Mouse (Mus musculus) urinary bladder, postnatal 36 days (tissue): ENCODE results near the gene Tamm41.

ENCODE experiments used
- DNase-seq, 2 experiments: peaks; one replicate each; pipeline ENCODE4 v3.0.0; 2022; ENCODE audit warnings: low spot score in 2 of 2, mixed read lengths in 1 of 2

Tamm41 gene

DNA sequence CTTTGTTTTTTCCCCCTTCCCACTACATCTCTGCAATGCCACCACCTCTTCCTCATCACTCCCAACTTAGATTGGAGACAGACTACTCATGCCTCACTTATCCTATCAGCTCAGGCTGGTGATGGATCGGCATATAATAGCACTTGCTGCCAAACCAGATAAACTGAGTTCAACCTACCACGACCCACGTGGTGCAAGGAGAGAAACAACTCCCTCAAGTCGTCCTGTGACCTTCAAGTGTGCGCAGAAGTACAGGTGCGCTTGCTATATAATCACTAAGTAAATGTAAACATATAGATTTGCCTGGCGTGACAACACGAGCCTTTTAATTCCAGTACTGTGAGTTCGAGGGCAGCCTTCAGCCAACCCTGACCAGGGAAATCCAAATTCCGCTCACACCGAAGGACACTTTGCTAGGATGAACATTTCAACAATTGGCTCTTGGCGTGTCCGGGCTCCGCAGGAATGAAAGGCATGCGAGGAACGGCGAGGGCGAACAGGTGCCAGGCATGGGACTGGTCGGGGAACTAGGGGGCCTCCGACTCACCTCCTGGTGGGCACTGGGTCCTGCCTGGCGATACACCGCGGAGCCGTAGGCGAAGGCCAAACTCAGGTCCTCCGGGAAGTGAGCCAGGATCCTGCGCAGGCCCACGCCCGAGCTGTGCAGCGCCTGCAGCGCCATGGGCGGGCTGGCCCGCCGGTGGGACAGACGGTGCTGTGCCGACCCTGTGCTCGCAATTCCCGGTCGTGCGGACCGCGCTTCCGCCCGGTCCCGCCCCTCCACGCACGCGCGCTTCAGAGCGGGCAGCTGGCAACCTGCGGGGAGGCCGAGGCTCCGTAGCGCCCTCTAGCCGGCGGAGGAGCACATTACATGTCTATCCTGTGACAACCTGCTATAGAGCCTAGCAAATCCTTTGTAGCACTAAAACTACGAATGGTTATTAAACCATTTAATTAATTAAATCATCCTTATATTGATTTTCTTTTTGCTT is at the start of gene Tamm41:
TSS of gene Tamm41 (minus strand) at position 774 of the 992 bp plus-strand sequence.
- peak; percentile 75 to 85 for DNase-seq

DNA sequence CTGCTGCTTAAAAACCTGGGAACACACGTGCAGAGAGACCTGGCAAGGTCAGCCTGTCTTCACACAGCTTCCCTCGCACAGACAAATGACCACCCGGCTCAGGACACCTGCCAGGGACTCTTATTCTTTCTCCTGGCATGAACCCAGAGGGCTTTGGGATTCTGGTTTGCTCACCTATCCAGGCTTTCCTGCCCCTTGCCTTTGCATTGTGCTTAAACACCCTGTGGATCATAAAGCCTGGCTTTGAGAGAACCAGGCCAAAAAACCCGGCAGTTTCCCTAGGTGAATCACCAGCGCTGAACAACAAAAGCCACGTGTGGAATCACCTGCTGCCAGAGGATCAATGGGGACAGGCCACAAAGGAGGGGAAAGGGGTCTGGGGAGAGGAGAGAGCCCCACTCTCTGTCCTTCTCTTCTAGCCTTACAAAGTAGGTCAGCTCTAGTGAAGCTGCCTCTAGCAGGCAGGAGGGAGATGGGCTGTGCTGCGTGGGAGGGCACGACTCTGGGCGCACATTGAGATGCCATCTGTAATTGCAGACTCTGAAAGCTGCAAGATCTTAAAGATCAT is 47.7 kb upstream of the Tamm41 start:
- DNase-seq = no peak

DNA sequence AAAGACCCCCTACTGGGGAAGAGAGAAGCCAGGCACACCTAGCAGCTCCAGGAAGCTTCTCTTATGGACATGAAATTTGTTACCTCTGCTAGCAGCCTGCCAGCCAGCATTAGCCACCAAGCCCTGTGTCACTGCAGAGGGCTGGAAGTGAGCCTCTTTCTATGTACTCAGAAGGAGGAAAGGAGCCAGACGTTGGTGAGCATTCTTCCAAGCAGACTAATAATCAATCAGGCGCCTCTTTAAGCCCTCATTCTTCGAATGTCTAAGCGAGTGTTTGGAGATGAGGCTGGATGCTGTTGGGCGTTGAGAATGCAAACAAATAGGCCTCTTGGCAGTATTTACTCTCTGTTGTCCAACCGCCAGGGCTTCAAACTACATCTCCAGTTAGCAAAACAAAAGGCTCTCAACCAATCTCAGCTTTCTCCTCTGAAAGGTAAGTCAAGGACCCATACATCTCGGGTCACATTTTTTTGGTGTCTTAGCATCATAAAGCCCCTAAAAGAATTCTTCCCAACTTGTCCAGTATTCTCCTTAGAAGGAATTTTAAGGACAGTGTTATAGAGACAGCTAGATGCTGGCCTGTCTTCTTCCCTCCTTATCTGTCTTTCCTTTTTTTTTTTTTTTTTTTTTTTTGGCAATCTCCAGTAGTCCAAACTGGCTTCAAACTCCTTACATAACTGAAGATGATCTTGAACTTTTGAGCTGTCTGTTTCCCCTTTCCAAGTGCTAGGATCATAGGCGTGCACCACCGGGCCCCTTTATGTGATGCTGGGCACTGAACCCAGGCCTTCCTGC is 39.3 kb upstream of the Tamm41 start:
- no peak for DNase-seq

- DNase-seq = peak in 1 of 2 experiments; percentile 23
These were observed 34.3 kb upstream of the Tamm41 start for GRCm38 (mm10) chr6:115072024-115072423.

GRCm38 (mm10) chr6:115065411-115066241 is 27.9 kb upstream of the Tamm41 start:
- DNase-seq = peak; percentile 6 to 7

GRCm38 (mm10) chr6:115062605-115063350 is 25.1 kb upstream of the Tamm41 start:
- DNase-seq = no peak

GRCm38 (mm10) chr6:115059227-115059626 is 21.6 kb upstream of the Tamm41 start:
- DNase-seq = no peak

DNA sequence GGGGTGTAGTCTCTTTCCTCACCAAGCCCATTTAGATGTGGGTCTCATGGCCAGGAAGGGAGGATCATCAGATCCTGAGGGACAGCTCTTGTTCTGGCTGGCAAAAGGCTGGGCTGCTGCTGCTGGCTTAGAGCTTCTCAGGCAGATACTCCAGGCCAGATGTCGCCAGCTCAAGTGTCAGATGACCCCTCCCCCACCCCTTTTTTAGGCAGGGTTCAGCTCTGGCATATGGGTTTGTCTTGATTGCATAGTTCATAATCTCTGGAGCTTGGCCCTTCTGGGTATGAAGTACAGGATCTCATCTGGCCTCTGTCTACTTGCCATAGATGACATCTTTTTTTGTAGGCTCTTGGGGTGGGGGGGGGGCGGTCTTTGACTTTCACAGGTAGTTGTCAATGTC is 19.0 kb upstream of the Tamm41 start:
- DNase-seq = no peak

DNA sequence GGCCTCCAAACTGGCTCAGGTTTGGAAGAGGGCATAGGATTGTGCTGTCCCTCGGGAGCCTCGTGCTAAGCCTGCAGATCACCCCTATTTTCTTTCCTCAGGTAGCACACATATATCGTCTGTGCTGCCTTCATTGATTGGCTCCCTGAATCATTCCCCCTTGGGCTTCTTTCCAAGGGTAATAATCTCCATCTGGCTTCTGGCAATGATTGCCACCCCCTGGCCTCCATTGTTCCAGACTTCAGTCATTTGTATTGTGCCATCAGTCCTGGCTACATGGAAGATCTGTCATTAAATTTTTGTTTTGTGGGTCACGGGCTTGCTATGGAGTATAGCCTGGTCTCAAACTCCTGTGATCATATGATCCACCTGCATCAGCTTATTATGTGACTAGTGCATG is 17.8 kb upstream of the Tamm41 start:
- DNase-seq = no peak

DNA sequence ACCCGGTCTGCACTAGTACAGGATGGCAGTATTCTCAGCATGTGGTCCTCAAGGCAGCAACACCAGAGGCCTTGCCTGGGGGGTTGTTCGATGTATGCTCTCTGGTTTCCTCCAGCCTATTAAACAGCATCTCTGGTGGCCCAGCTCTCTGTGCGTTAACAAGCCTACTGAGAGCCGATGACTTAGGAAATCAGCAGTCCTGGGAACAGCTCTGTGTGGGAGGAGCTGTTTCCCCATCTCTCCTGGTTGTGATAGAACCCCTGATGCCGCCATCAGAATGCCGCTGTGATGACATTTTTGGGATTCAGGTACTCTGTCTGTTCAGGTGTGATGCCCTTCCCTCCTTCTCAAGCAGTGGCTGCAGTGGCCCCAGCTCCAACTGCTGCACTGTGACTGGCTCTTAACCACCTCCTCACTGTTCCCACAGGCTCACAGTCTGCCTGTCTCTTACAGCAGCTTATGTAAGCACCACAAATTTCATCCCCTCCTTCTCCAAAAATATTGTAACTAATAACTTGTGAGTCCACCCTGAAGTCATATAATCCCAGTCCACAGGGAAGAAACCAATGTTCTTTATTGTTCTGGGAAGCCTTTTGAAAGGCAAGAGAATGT is 14.0 kb upstream of the Tamm41 start:
- DNase-seq = no peak

DNA sequence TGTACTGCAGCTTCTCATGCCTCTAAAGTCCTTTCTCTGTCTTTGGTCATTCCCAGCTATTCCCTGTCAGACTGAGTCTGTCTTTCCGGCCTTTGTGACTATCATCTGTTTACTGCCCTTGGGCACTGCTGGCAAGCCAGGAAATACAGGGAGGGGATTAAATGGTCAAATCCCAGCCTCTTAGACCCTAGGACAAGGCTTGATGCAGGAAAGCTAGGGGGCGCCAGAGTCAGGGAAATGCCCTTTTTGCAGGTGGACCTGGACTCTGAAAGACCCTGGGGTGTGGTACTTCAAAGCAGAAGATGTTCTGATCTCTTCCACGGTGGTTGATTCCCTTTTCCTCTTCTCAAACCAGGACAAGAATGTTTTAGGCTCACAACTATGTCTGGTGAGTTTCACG is 11.3 kb upstream of the Tamm41 start:
- no peak for DNase-seq

DNA sequence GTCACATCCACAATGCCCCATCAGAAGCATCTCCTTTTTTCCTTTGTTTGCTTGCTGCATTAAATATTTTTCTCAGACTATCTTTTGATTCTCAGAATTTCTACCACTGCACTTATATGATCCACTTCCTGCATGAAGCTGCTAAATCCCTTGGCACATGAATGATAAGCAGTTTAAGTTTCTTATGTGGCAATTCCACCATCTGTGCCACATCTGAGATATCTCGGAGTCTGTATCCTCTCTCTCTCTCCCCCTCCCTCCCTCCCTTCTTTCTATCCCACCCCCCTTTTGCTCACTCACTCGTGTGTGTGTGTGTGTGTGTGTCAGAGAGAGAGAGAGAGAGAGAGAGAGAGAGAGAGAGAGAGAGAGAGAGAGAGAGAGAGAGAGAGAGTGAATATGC is 10.1 kb upstream of the Tamm41 start:
- no peak for DNase-seq

DNA sequence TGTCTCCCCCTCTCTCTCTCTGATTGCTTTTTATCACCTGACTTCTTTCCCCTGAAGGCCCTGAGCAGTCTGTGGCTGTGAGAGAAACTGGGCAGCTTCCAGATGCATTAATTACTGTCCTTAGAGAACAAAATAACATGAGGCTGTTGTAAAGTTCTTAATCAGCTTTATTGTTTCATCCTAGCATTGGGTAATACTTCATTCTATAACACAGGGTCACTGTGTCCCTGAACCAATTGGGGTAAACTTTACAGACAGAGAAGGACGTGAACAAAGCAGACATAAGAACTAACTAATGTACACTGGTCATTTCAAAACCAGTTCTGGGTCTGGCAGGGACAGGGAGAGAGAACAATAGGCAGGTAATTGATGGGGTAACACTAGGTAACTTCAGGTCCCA is 8.4 kb upstream of the Tamm41 start:
- no peak for DNase-seq

GRCm38 (mm10) chr6:115044709-115045108 is 7.0 kb upstream of the Tamm41 start:
- DNase-seq = no peak

GRCm38 (mm10) chr6:115043657-115044500 is 6.2 kb upstream of the Tamm41 start:
- no peak for DNase-seq

DNA sequence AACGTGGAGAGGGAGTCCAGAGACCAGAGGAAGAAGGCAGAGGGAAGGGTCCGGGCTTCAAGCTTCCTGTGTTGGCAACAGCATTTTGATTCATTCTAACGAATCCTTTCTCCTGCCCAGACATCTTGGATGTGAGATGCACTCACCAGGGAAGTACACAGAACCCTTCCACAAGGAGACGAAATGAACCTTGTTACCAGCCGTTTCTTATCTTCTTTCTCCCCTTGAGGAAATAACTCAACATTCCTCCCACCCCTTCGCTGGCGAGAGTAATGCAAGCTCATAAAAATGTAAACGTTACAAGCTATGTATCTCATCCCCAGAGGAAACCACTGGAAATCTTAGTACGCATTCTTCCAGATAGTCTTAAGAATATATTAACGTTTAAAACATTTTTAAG is 4.9 kb upstream of the Tamm41 start:
- no peak for DNase-seq

GRCm38 (mm10) chr6:115033441-115033840 is 4.2 kb downstream of the Tamm41 start:
- DNase-seq = peak in 1 of 2 experiments; percentile 15

- DNase-seq = no peak
These were observed 7.6 kb downstream of the Tamm41 start for GRCm38 (mm10) chr6:115030098-115030497.

GRCm38 (mm10) chr6:115029248-115029647 is 8.4 kb downstream of the Tamm41 start:
- DNase-seq = no peak
